Mouse (Mus musculus) pancreas, adult 10 weeks (tissue): ENCODE measurements around the gene Lypd9. TPM values are rescaled to one million over a fixed set of nuclear protein-coding genes. Genes with fewer than 3 reads are reported as not detected.

Source experiments
- polyA plus RNA-seq: library from polyadenylated mRNA; stranded (reverse); fragments of 350-450 nt; fragmentation: Illumina TruSeq; extraction: RNeasy Lipid Tissue Mini Kit (QIAGEN cat#74804); gene quantifications from one replicate; pipeline ENCODE4 v1.2.3, GENCODE M21; 2015; ENCODE audit warnings: low read depth, low replicate concordance; ENCODE audit not compliant: insufficient read depth

Gene Lypd9
- polyA plus RNA-seq, result not detected

GRCm38 (mm10) chr11:58452759-58453158 is at the start of gene Lypd9:
Gene Lypd9 (minus strand): TSS chr11:58452923.

GRCm38 (mm10) chr11:58502472-58502871 is 49.7 kb upstream of the Lypd9 start, which contains the start of gene Olfr331:
Gene Olfr331 (minus strand): TSS chr11:58502572.

GRCm38 (mm10) chr11:58492455-58492854 is 39.7 kb upstream of the Lypd9 start, which contains the start of gene Olfr332:
Gene Olfr332 (minus strand): TSS chr11:58492555.

GRCm38 (mm10) chr11:58462170-58462569 is 9.4 kb upstream of the Lypd9 start, which contains the start of gene Olfr30:
Gene Olfr30 (minus strand): TSS chr11:58462270.

GRCm38 (mm10) chr11:58432259-58432658 is 20.5 kb downstream of the Lypd9 start, which contains the start of gene Gm12253:
Gene Gm12253 (plus strand): TSS chr11:58432559.

GRCm38 (mm10) chr11:58420815-58421214 is 31.9 kb downstream of the Lypd9 start, which contains the start of gene 1810065E05Rik:
Gene 1810065E05Rik (plus strand): TSS chr11:58421111.

Other genes starting within 250 kb of the Lypd9 start
- gene 4930438A08Rik, start 178.1 kb downstream of the Lypd9 start, polyA plus RNA-seq, result not detected
- 19.3 TPM for gene Zfp692, start 145.9 kb downstream of the Lypd9 start, polyA plus RNA-seq
- 11.3 TPM for gene Zfp672, start 122.6 kb downstream of the Lypd9 start, polyA plus RNA-seq
- gene Sh3bp5l, start 122.2 kb downstream of the Lypd9 start, polyA plus RNA-seq, result 5.0 TPM
- not detected for gene Lypd8, start 73.9 kb downstream of the Lypd9 start, polyA plus RNA-seq
- not detected for gene 1810065E05Rik, start 31.8 kb downstream of the Lypd9 start, polyA plus RNA-seq
- not detected for gene Gm12253, start 20.4 kb downstream of the Lypd9 start, polyA plus RNA-seq
- not detected for gene Olfr30, start 9.3 kb upstream of the Lypd9 start, polyA plus RNA-seq
- gene Olfr332, start 39.6 kb upstream of the Lypd9 start, polyA plus RNA-seq, result not detected
- not detected for gene Olfr331, start 49.6 kb upstream of the Lypd9 start, polyA plus RNA-seq
- not detected for gene Olfr330, start 81.9 kb upstream of the Lypd9 start, polyA plus RNA-seq
- gene Olfr329-ps, start 93.5 kb upstream of the Lypd9 start, polyA plus RNA-seq, result not detected
- not detected for gene Olfr328, start 102.7 kb upstream of the Lypd9 start, polyA plus RNA-seq
- gene Olfr224, start 117.6 kb upstream of the Lypd9 start, polyA plus RNA-seq, result not detected
- gene Olfr325, start 124.8 kb upstream of the Lypd9 start, polyA plus RNA-seq, result not detected
- gene Olfr324, start 142.2 kb upstream of the Lypd9 start, polyA plus RNA-seq, result not detected
- not detected for gene 2210407C18Rik, start 163.2 kb upstream of the Lypd9 start, polyA plus RNA-seq
- gene Olfr323, start 177.6 kb upstream of the Lypd9 start, polyA plus RNA-seq, result not detected
- not detected for gene Trim58, start 187.5 kb upstream of the Lypd9 start, polyA plus RNA-seq
- not detected for gene Olfr322, start 205.9 kb upstream of the Lypd9 start, polyA plus RNA-seq
- gene Olfr320, start 228.2 kb upstream of the Lypd9 start, polyA plus RNA-seq, result not detected
- gene Olfr319, start 246.2 kb upstream of the Lypd9 start, polyA plus RNA-seq, result not detected